Mouse (Mus musculus) midbrain, embryonic 15.5 days (tissue): ENCODE data around the gene Dctd. TPM values are rescaled to one million over a fixed set of nuclear protein-coding genes. Genes with fewer than 3 reads are reported as not detected.

ENCODE experiments used
- ATAC-seq: fragments of 200-750 bp; cut with Nextera tagmentation; replicated peaks from 2 replicates; pipeline ENCODE4 v1.8.0; 2017; ENCODE audit warnings: moderate TSS enrichment
- H3K27ac ChIP-seq: fragments of 300-500 bp; sonication (generic); 2 replicates; pipeline ENCODE4 v1.5.1; 2015; ENCODE audit warnings: mild to moderate bottlenecking, inconsistent platforms
- H3K27me3 ChIP-seq: fragments of 300-500 bp; sonication (generic); replicated peaks from 2 replicates; pipeline ENCODE4 v1.6.1; 2015; ENCODE audit warnings: inconsistent platforms
- H3K36me3 ChIP-seq: fragments of 300-500 bp; sonication (generic); replicated peaks from 2 replicates; pipeline ENCODE4 v1.6.1; 2015; ENCODE audit warnings: inconsistent platforms
- H3K4me1 ChIP-seq: fragments of 300-500 bp; sonication (generic); 2 replicates; pipeline ENCODE4 v1.6.1; 2015; ENCODE audit warnings: inconsistent platforms
- H3K4me2 ChIP-seq: fragments of 300-500 bp; sonication (generic); 2 replicates; pipeline ENCODE4 v1.6.1; 2015; ENCODE audit warnings: inconsistent platforms, mild to moderate bottlenecking, moderate library complexity
- H3K4me3 ChIP-seq: fragments of 300-500 bp; sonication (generic); 2 replicates; pipeline ENCODE4 v1.5.1; 2015; ENCODE audit warnings: mild to moderate bottlenecking, inconsistent platforms
- H3K9ac ChIP-seq: fragments of 300-500 bp; sonication (generic); 2 replicates; pipeline ENCODE4 v1.6.1; 2015; ENCODE audit warnings: mild to moderate bottlenecking, inconsistent platforms
- H3K9me3 ChIP-seq: fragments of 300-500 bp; sonication (generic); 2 replicates; pipeline ENCODE4 v1.6.1; 2016; ENCODE audit warnings: inconsistent platforms
- WGBS: fragments of 180-500 bp; shearing (Covaris S2); methylation state at CpG from one replicate; pipeline ENCODE4 v1.1.7; 2015; ENCODE audit warnings: mixed read lengths; 5-methylcytosine and 5-hydroxymethylcytosine counted together
- polyA plus RNA-seq: library from polyadenylated mRNA; unstranded; fragments of >200 nt; fragmentation: Nextera tagmentation; extraction: Ambion mirVana; gene quantifications from 2 replicates; pipeline ENCODE4 v1.2.1, GENCODE M21; 2015

Gene Dctd
- polyA plus RNA-seq, 1 experiment from 2014 or later = 11.6 TPM

- Histone ChIP-seq H3K9me3 (no peaks in the 10 kb centered on the region), H3K4me1 (peaks cover 7% of the 10 kb centered on the region; the same call in 1 of the 2 replicates), H3K27ac (no peak overlapping the region), H3K36me3 (no peaks in the 10 kb centered on the region), H3K9ac (no peak overlapping the region), H3K4me2 (no peak overlapping the region), H3K4me3 (no peak overlapping the region), H3K27me3 (no peaks in the 10 kb centered on the region)
- ATAC-seq = no peak
- 93% methylated on average over 9 of the region's 9 CpGs for WGBS
Measured at GRCm38 (mm10) chr8:48199171-48199570, 100.3 kb downstream of the Dctd start.

GRCm38 (mm10) chr8:48202632-48203031 lies 103.7 kb downstream of the Dctd start:
- H3K9ac ChIP-seq = no peak overlapping the region
- no peaks in the 10 kb centered on the region for H3K9me3 ChIP-seq
- WGBS = 50% methylated on average over 3 of the region's 3 CpGs
- peaks cover 7% of the 10 kb centered on the region; the same call in 1 of the 2 replicates for H3K4me1 ChIP-seq
- no peak for ATAC-seq
- H3K4me2 ChIP-seq = no peak overlapping the region
- H3K27me3 ChIP-seq = no peaks in the 10 kb centered on the region
- H3K27ac ChIP-seq = no peak overlapping the region
- no peaks in the 10 kb centered on the region for H3K36me3 ChIP-seq
- H3K4me3 ChIP-seq = no peak overlapping the region

Other genes starting within 250 kb of the Dctd start
- 5.6 and 5.9 TPM in 2 replicates for gene Wwc2, start 108.2 kb upstream of the Dctd start, polyA plus RNA-seq